Mouse (Mus musculus): ENCODE measurements around the gene Lingo2. TPM values are rescaled to one million over a fixed set of nuclear protein-coding genes. Genes with fewer than 3 reads are reported as not detected.
"Not testable (repeated sequence)": the region's sequence is repeated elsewhere in the genome, so short reads cannot be mapped to it uniquely, and the experiment has no call there.

The Lingo2 gene
- total and polyA plus RNA-seq, 3 experiments: not detected

- TF ChIP-seq ZC3H11A (IDR thresholded peaks at IDR 0.05; ENCODE audit: low read depth, low read length) (no peak), RAD21 (IDR thresholded peaks at IDR 0.05; ENCODE audit: low read depth, low read length) (no peak), HCFC1 (IDR thresholded peaks at IDR 0.05; ENCODE audit: low read depth, low read length) (no peak), POLR2AphosphoS2 (IDR thresholded peaks at IDR 0.05; ENCODE audit: low read depth, low read length) (no peak), PAX5 (IDR thresholded peaks at IDR 0.05; ENCODE audit: low read length) (no peak), IRF4 (IDR thresholded peaks at IDR 0.05; ENCODE audit: low read depth, low read length) (no peak), ELF1 (IDR thresholded peaks at IDR 0.05; ENCODE audit: low read depth, low read length) (no peak), GABPA (IDR thresholded peaks at IDR 0.05; ENCODE audit: insufficient replicate concordance, low read depth, low read length) (no peak), MYC (IDR thresholded peaks at IDR 0.05; ENCODE audit: low read depth, low read length) (no peak), USF1 (IDR thresholded peaks at IDR 0.05; ENCODE audit: low read depth, low read length) (no peak), CHD1 (IDR thresholded peaks at IDR 0.05; ENCODE audit: low read depth, low read length) (no peak), JUN (IDR thresholded peaks at IDR 0.05; ENCODE audit: insufficient read depth, low read depth, low read length) (no peak), MEF2A (IDR thresholded peaks at IDR 0.05; ENCODE audit: borderline replicate concordance, low read depth, low read length) (no peak), E2F4 (IDR thresholded peaks at IDR 0.05; ENCODE audit: insufficient replicate concordance, low read depth, low read length) (no peak), NRF1 (IDR thresholded peaks at IDR 0.05; ENCODE audit: low read depth, low read length) (no peak), JUND (conservative IDR thresholded peaks at IDR 0.05; ENCODE audit: low read depth, low read length) (no peak), USF2 (conservative IDR thresholded peaks at IDR 0.05; ENCODE audit: low read depth, low read length) (no peak), MAFK (IDR thresholded peaks at IDR 0.05; ENCODE audit: insufficient replicate concordance, low read length) (no peak), CHD2 (IDR thresholded peaks at IDR 0.05; ENCODE audit: low read length) (no peak)
- H3K4me2 ChIP-seq (ENCODE audit: insufficient read depth, low read depth, poor library complexity, severe bottlenecking): no peak overlapping the region
- H3K9me3 ChIP-seq (replicated peaks; ENCODE audit: low read length): peaks cover 28% of the 10 kb centered on the region
- no peak overlapping the region for H3K9ac ChIP-seq (ENCODE audit: insufficient read depth, low read depth)
- no peak overlapping the region for H3K4me3 ChIP-seq (replicated peaks in 1 of 3; ENCODE audit: low read depth in 2 of 3, low read length in 2 of 3, poor library complexity in 1 of 3)
- dilution Hi-C loops (cut with MboI; ENCODE audit: extremely low pct_ligation_motif_present, extremely low pct_unique_long_range_greater_than_20kb, low sequenced_read_pairs) (no loop called here), in situ Hi-C loops (cut with MboI; ENCODE audit: low pct_ligation_motif_present, low pct_unique_long_range_greater_than_20kb, low sequenced_read_pairs) (no loop called here)
- H3K4me1 ChIP-seq (ENCODE audit: control insufficient read depth in 1 of 2, insufficient read depth in 2 of 2): no peaks in the 10 kb centered on the region
- no peak overlapping the region for H3K27ac ChIP-seq (ENCODE audit: insufficient read depth, low read depth)
- DNase-seq (ENCODE audit: extremely low read depth): no peak
- H3K79me2 ChIP-seq (replicated peaks; ENCODE audit: control insufficient read depth, extremely low read depth, insufficient read depth, poor library complexity, severe bottlenecking): no peaks in the 10 kb centered on the region
- no peaks in the 10 kb centered on the region for H3K27me3 ChIP-seq (replicated peaks)
- H3K36me3 ChIP-seq (replicated peaks in 1 of 2; ENCODE audit: control insufficient read depth in 1 of 2, insufficient read depth in 1 of 2, low read length in 1 of 2): no peaks in the 10 kb centered on the region
Measured at GRCm38 (mm10) chr4:36081095-36081852, 870.3 kb downstream of the Lingo2 start.

- dilution Hi-C loops (cut with MboI; ENCODE audit: extremely low pct_ligation_motif_present, extremely low pct_unique_long_range_greater_than_20kb, low sequenced_read_pairs): no loop called here
- no peak overlapping the region for H3K4me2 ChIP-seq (ENCODE audit: insufficient read depth, low read depth, poor library complexity, severe bottlenecking)
Measured at GRCm38 (mm10) chr4:36078910-36079525, 872.5 kb downstream of the Lingo2 start.

GRCm38 (mm10) chr4:36064701-36065100 is 886.8 kb downstream of the Lingo2 start:
- H3K4me1 ChIP-seq (ENCODE audit: control insufficient read depth in 1 of 2, insufficient read depth in 2 of 2); DNase-seq (ENCODE audit: extremely low read depth); H3K36me3 ChIP-seq (replicated peaks in 1 of 2; ENCODE audit: control insufficient read depth in 1 of 2, insufficient read depth in 1 of 2, low read length in 1 of 2); dilution Hi-C loops (cut with MboI; ENCODE audit: extremely low pct_ligation_motif_present, extremely low pct_unique_long_range_greater_than_20kb, low sequenced_read_pairs); H3K27ac ChIP-seq (ENCODE audit: insufficient read depth, low read depth); in situ Hi-C loops (cut with MboI; ENCODE audit: low pct_ligation_motif_present, low pct_unique_long_range_greater_than_20kb, low sequenced_read_pairs); H3K79me2 ChIP-seq (replicated peaks; ENCODE audit: control insufficient read depth, extremely low read depth, insufficient read depth, poor library complexity, severe bottlenecking); H3K4me3 ChIP-seq (replicated peaks in 1 of 3; ENCODE audit: low read depth in 2 of 3, low read length in 2 of 3, poor library complexity in 1 of 3); H3K4me2 ChIP-seq (ENCODE audit: insufficient read depth, low read depth, poor library complexity, severe bottlenecking); H3K27me3 ChIP-seq (replicated peaks); H3K9ac ChIP-seq (ENCODE audit: insufficient read depth, low read depth): not testable (repeated sequence)
- H3K9me3 ChIP-seq (replicated peaks; ENCODE audit: low read length): peaks cover 14% of the 10 kb centered on the region

More at GRCm38 (mm10) chr4:36078910-36079525, 872.5 kb downstream of the Lingo2 start:
- no peak overlapping the region for H3K9ac ChIP-seq (ENCODE audit: insufficient read depth, low read depth)
- no peak overlapping the region for H3K27ac ChIP-seq (ENCODE audit: insufficient read depth, low read depth)
- in situ Hi-C loops (cut with MboI; ENCODE audit: low pct_ligation_motif_present, low pct_unique_long_range_greater_than_20kb, low sequenced_read_pairs): no loop called here
- no peak for DNase-seq (ENCODE audit: extremely low read depth)
- no peaks in the 10 kb centered on the region for H3K4me1 ChIP-seq (ENCODE audit: control insufficient read depth in 1 of 2, insufficient read depth in 2 of 2)
- H3K36me3 ChIP-seq (replicated peaks in 1 of 2; ENCODE audit: control insufficient read depth in 1 of 2, insufficient read depth in 1 of 2, low read length in 1 of 2): no peaks in the 10 kb centered on the region
- H3K27me3 ChIP-seq (replicated peaks): no peaks in the 10 kb centered on the region
- H3K9me3 ChIP-seq (replicated peaks; ENCODE audit: low read length): peaks cover 21% of the 10 kb centered on the region
- H3K4me3 ChIP-seq (replicated peaks in 1 of 3; ENCODE audit: low read depth in 2 of 3, low read length in 2 of 3, poor library complexity in 1 of 3): no peak overlapping the region
- no peaks in the 10 kb centered on the region for H3K79me2 ChIP-seq (replicated peaks; ENCODE audit: control insufficient read depth, extremely low read depth, insufficient read depth, poor library complexity, severe bottlenecking)
- TF ChIP-seq MXI1 (IDR thresholded peaks at IDR 0.05; ENCODE audit: low read depth, low read length) (no peak), ETS1 (conservative IDR thresholded peaks at IDR 0.05; ENCODE audit: low read depth, low read length) (no peak)
